Mouse (Mus musculus) adrenal gland, adult 2 months (tissue): ENCODE measurements at regions not wholly inside any gene's neighbourhood (a gene's known extent, or its start where the extent isn't known, plus 50 kb on each side); places are given as distances from the start of the nearest gene placed in this dataset.
A peak's percentile ranks its signal among the peaks of the same experiment; 100 is the strongest.
"Not testable (repeated sequence)": the region's sequence is repeated elsewhere in the genome, so short reads cannot be mapped to it uniquely, and the experiment has no call there.

Source experiments
- DNase-seq: peaks from one replicate; pipeline ENCODE4 v3.0.0; 2021

DNA sequence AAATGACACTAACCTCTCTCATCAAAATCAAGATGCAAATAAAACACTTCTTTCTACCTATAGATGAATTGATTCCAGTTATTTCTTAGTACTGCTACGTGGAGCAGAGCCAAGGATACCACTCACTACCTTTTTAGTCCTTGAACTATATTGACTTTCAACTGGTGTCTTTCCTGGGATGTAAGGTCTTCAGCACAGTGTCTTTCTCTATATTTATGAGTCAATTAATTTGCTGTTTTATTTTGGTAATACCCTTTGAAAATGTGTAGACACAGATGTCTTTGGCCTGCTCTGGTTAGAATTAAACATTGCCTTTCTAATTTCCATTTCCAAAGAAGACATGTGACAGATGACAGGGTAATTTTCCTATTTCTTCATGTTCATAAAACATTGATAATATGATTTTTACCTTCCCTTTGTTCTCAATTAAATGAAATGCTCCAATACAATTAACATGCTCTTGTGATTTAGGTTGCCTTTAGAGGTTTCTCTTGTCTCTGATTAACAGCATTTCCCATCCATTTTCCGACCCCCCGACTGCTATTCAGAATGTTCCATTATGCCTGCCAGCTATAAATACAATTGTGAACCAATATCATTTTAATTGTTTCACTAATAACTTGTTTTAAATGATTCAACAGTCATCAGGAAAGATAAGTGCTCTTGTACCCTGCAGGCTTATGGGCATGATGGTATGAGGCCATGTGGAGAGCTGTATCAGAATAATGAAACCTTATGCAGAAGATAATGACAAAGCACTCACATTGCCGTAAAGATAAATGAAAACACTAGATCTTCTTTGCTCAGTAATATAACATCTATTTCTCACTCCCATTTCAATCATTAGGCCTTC, 266.2 kb upstream of the 1700008P02Rik start:
- no peak for DNase-seq

DNA sequence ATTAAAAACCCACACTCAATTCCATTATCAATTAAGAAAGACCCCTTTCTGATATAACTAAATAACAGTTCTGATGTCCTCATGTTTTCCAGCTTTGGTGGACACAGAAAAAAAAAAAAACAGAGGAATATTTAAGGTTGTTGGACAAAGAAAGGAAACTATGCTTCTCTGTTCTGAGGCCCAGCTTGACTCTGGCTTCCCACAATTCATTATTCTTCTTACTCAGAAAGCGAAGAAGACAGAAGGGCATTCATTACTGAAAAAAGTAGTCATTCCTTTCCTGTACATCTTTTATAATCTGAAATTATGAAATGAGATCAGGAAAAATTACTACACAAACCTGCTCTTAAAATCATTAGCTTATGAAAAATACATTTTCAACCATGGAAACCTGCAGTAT, 263.2 kb upstream of the 1700008P02Rik start:
- DNase-seq: no peak

DNA sequence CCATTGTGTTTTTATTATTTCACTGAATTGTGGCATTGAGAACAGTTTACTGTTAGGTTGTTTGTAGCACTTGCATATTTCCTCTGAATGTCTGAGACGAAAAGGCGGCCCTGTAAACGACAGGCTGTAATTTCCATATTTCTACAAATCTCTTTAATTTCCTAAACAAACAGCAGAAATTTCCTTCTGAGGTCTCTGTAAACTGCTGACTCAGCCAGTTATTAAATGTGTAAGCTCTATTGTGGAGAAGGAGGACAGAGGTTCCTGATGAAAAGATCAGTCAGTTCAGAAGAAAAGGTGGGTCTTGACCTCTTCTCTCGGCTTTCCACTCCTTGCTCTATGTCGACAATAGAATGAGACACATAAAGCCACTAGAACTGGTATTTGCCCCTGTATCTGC, 256.0 kb upstream of the 1700008P02Rik start:
- DNase-seq: no peak

DNA sequence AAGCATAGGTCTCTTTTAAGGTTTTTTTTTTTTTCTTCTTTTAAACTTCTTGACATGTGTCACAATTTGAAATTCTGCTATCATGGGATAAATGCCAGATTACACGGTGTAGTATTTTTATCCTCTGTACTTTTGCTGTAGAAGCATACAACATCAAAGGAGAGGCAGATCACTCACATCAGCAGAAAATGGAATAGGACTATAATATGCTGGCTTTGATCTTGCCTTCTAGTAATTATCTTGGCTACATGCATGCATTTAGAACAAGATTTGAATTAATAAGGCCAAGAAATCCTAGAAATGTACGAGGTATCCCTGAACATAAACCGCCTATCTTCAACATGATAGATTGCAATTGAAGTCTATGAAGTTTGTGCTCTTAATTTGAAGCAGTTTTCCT, 251.9 kb upstream of the 1700008P02Rik start:
- no peak for DNase-seq

DNA sequence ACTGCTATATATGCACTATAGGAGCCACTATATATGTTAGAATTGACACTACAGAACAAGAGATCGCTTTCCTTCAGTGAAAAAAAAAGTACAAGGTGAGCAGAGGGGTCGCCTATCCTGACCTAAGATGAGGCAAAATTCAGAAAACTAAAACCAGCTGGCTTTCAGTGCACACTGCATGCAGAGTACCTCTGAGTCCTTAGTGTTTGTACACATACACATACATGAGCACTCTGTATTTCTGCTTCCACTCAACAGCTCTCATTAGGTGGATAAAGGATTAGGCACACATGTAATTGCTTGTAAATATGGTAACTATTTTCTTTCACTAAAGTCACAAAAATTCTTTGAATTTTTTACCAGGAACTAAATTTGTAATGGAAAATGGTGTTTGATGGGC, 251.5 kb upstream of the 1700008P02Rik start:
- no peak for DNase-seq

DNA sequence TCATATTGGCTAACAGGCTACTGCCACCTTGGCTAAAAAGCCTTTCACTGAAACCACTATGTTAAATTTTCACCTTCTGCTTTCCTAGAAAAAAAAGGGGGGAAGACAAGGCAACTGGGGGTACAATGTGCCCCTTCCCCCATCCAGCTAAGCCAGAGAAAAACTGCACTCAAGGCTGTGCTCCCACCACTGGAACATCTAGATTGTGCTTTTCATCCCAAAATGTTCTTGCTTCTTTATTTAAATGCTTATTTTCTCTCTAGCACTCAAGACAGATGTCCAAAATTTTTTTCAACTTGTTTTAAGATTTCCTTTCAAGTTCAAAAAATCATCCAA, 245.9 kb upstream of the 1700008P02Rik start:
- DNase-seq: no peak

DNA sequence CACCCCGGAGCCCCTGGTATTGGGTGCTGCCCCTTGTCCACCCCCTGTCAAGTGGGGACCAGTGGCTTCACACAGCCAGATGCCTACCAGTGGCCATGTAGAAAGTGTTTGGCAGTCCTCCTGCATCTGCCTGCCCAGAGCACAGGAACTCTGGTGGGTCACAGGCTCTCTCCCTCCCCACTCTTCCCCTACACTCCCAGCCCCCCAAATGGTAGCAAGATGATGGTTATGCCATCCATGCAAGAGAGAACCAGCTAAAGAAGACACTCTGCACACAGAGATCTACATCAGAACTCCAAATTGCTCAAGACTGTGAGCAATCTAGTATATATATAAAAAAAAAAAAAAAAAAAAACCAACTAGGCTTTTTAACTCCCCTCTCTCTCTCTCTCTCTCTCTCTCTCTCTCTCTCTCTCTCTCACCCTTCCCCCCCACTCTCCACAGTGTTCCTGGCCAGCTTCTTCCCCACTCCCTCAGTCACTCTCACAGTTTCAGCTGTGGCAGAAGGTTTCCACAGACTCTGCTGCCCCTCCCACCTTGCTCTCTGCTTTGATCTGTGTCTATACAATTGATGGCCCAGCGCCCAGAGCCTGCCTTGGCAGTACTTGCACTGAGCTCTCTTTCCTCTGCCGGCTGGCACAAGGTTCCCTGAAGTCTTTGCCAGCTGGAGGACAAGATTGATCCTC, 245.4 kb upstream of the 1700008P02Rik start:
- DNase-seq: peak; percentile 23

DNA sequence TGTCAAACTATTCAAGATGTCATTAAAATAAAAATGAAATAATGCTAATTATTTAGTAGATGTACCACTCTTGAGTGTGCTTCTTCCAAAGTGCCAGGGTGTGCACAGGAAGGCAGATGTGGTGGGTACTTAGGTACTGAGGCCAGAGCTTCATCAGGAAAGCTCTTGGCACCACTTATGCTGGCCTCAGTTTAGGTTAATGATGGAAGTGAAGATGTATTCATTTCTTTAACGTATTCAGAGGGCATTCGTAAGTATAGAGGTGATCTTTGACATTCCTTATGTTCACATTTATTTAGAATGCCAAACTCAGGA, 239.6 kb upstream of the 1700008P02Rik start:
- DNase-seq: no peak

DNA sequence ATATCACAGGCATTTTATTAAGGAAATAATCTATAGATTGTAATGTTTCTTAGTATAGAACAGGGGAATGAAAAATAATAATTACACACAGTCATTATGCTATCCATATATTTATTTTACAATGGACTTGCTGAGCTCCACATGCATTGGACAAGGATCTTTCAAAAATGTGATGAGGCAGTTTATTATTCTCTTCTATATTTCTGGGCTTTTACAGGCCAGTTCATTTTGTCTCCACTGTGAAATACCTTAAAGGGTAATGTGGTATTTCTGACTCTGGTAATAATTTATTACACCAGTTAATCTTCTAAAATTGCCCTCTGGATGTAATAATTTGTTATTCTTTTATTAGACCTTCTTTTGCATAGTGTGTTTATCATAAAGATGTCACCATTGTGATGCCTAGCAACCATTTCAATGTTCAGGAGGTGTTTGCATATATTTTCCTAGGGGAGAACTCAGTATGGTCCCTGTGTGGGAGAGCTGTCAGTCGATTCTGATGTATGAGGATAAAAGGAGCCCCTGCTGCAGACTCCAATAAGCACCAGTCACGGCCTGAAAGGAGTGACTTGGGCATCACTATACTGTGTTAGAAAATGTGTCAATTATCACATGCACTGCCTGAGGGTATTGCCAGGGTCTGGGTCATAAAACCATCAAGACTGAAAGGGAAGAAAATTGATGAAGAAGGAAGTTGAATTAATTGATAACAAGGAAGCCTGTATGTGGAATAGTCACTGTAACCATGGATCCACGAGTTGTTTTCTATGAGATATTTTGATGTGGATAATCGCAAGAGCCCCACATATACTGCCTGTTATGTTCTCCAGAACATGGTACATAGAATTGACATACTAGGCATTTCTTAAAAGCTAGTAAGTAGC, 239.0 kb upstream of the 1700008P02Rik start:
- no peak for DNase-seq

DNA sequence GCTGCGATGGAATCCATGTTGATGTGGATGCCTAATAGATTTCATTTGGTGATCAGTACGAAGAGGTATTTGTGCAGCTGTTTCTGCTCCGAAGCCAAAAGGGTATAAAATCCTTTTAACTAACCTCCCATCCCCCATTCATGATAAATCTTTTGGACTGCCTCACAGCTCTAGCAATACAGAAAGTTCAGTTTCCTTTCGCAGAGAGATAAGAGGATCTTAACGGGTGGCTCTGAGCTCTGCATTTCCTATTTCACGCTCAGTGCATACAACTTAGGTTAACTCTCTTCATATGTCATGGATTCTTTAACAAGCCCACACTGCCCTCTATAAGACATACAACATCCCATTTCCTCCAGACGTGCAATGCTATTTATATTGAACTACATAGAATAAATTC, 199.1 kb upstream of the 1700008P02Rik start:
- DNase-seq: no peak

DNA sequence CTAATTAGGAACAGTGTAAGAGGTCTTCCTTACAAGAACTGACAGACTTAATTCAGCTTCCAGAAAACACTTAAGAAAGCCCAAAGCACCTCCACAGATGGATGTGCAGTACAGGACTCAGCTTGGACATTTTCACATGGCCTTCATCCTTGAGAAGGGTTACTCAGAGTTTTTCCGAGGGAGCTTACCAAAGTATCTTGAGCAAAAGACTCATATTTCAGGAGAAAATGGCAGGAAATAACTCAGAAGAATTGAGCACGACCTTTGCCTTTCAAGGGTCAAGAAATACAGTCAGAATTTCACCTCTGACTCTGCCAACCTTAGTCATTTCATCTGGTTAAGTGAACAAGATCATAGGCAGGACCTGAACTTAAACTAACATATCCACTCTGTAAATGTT, 192.1 kb upstream of the 1700008P02Rik start:
- DNase-seq: no peak

DNA sequence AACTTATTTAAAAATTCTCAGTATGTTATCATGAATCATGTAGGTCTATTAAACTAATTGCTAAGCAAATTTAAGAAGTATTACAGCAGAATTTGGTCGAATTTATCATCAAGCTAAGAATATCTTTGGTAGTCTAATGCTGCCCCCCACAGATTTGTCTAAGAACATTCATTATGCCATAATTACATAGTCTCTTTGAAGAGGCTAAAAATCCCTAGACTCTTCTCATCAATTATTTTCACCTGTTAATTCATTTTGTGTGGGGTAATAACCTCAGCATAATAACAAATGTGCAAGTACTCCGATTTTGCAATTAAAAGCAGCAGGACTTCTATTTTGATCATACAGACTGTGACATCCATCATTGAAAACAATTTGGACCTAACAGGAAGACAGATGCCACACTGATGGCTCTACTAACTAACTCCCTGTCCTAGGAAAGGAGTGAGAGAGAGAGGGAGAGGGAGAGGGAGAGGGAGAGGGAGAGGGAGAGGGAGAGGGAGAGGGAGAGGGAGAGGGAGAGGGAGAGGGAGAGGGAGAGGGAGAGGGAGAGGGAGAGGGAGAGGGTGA, 189.2 kb upstream of the 1700008P02Rik start:
- no peak for DNase-seq

DNA sequence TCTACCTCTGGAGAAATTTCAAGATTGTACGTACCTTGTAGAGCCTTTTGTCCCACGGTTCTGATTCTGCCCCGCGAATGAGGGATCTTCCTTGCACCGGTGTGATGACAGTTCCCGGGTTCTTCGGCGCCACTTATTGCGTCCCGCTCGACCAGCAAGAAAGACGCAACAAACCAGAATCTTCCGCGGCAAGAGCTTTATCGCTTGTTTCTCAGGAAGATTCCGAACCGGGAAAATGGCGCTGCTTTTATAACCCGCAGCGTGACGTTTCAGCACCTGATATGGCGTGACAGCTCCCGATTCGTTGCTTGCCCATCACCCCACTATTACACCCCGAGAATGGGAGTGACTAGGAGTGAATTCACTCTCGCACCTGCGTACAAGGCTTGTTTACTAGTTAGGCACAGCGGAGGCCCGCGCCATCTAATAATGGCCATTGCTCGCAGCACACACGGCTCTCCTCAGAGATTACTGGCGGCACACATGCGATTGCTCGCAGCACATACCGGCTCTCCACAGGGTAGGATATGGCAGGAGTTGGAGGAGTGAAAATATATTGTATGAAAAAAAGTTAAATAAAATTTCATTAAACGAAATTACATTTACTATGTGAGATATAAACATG, 180.0 kb upstream of the 1700008P02Rik start:
- DNase-seq: not testable (repeated sequence)

DNA sequence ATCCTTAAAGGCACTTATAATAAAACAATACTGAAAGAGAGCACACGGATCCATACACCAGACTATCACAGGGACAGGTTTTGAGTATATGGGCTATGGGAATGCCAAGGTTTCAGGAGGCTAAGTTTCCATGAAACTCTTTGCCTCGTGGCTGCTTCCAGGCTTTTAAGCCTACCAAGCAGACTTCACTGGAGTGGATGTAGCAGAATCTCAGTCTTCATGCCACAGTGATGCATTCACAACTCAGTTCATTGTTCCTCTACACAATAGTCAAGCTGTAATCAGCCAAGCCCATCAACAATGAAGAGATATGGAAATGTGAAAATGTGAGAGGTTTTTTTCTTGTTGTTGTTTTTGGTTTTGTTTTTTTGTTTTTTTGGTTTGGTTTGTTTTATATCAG, 148.3 kb upstream of the 1700008P02Rik start:
- DNase-seq: no peak

DNA sequence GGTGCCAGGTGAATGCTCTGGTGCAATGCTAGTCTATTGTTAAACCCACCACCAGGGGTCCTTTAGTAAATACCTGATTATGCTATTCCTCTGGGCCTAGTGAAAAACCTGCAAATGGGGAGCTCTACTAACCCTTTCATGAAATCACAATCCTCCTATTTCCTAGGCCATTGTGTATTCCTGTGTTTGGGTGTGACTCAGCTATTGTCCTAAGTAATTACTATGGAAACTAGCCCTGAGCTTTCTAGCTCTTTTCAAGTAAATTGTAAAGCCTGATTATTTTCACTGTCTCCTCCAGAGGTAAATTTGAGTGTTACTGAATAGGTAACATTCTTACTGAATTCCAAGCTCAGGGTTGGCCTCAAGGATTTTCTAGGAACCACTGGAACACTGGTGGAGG, 147.8 kb upstream of the 1700008P02Rik start:
- not testable (repeated sequence) for DNase-seq

DNA sequence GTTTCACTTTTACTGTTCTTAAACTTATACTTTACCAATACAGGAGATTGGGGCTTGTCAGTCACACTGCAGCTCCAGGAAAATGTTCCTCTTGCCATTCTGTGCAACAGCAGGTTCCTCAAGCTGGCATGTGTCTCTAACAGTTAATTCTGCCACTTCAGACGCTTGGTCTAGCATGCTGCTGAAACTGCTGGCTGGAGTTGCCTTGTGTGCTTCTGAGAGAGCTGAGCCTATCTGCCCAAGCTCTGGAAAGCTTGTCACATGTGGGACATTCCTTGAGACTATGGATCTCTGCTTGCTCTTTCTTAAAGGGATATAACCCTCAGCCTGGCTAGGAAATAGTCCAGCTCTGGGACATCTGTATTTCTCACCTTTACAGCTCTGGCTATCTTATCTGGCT, 138.9 kb upstream of the 1700008P02Rik start:
- DNase-seq: no peak

DNA sequence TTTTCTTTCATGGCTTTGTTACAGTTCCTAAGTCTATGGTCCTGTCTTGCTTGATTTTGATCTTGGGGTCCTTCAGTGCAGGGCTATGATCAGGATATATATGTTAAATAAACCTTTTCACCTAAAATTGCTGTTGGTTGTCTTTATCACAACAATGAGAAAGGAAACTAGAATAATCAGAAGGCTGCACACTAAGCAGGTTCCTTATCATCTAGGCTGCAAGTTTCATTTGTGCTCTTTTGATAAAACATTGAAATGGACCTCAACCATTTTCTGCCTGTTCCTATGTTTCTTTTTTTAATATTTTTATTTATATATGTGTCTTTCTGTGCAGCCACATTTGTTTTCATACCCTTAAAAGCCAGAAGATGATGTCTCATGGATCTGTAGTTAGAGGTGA, 137.3 kb upstream of the 1700008P02Rik start:
- DNase-seq: no peak

DNA sequence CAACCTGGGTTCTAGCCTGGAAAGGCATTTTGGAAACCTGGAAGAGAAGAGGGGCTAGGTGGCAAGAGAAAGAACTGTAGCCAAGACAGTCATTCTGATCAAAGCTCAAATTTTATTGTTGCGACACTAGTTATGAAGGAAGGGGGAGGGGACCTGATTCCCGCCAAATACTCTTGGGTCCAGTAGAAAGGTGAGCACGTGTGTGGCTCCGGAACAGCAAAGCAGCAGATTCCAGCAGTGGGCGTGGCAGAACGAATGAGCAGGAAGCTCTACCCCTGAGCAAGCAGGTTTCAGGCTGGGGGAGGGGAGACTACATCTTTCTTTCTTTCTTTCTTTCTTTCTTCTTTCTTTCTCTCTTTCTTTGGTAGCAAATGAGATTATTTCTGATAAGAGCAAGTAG, 130.5 kb upstream of the 1700008P02Rik start:
- DNase-seq: not testable (repeated sequence)

DNA sequence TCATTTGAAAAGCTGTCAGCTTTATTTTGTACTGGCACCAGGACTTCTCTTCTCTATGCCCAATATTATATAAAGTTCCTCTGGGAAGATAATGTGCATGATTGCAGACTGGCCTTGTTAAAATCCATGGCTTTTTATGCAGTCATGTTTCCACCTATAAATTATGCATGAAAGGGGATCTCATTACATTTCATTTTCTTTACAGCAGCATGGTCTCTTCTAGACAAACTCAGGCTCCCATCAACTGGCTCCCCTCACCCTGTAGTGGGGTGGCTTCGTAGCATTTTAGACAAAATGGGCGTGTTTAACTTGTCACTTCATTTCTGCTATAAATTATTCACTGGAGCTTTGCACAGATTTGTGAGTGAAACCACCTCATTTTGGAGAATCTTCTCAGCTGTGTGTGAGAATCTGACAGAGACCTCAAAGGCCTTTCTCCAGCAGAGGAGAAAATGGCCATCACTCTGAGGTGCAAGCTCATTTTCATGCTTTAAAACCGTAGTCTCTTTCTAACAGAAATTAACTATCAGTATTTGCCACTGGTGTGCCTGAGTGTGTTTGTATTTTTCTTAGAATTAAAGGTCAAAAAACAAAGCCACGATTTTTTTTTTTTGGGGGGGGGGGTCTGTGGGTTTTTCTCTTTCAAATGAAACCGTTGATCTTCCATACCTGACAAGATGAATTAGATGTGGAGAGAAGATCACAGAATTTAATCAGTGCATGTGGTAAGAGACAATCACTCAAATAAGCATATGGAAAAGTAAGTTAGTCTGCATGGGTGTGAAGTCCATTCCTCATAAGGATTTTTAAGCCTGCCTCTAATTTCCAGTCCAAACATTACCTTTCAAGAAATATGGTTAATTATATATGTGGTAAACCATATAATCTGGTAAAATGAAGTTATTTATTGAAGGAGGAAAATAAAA, 111.4 kb upstream of the 1700008P02Rik start:
- no peak for DNase-seq

DNA sequence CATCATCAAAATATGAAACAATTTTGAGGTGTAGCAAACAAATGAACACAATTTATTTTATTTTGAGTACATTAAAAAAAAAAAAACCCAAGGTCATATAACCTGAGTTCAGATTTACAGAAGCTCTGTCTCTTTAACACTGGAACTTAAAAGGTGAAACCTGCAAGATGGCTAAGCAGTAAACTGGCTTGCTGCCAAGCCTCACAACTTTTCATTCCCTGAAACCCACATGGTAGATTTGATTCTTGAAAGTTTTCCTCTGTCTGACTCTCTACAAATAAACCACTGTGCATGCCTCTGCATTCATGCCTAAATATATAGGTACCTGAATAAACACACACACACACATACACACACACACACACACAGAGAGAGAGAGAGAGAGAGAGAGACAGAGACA, 109.8 kb upstream of the 1700008P02Rik start:
- no peak for DNase-seq

DNA sequence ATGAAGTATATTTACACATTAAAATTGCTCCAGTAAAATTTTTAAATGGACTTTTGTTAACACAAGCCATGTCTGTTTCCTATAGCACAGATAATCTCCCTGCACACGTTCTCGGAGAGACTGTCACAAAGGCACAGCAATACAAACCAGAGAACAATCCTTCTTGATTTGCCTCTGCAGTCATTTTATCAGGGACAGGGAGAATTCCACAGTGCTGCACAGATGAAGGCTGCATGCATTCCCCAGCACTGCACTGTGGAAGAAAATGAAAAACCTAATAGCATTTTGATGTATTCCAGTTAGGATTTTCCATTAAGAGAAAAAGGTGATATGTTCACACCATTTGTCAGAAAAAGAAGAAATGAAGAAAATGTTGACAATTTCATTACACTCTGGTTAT, 63.4 kb upstream of the 1700008P02Rik start:
- no peak for DNase-seq
